Mouse (Mus musculus): ENCODE measurements at regions not wholly inside any gene's neighbourhood (a gene's known extent, or its start where the extent isn't known, plus 50 kb on each side); places are given as distances from the start of the nearest gene placed in this dataset.

- Histone ChIP-seq H3K4me3 (no peak overlapping the region), H3K27ac (no peak overlapping the region)
- DNase-seq: no peak
- no peak for TF ChIP-seq CTCF (IDR thresholded peaks at IDR 0.05)
- intact Hi-C loops (cut with DNase I): no loop called here
Measured at GRCm38 (mm10) chr16:95203026-95203425, 54.3 kb upstream of the Kcnj15 start.

GRCm38 (mm10) chr16:95203790-95204189, 53.6 kb upstream of the Kcnj15 start:
- TF ChIP-seq CTCF (IDR thresholded peaks at IDR 0.05): no peak
- H3K27ac ChIP-seq: no peak overlapping the region
- no peak overlapping the region for H3K4me3 ChIP-seq
- DNase-seq: no peak
- intact Hi-C loops (cut with DNase I): no loop called here

GRCm38 (mm10) chr16:95204507-95204906, 52.9 kb upstream of the Kcnj15 start:
- no peak for DNase-seq

GRCm38 (mm10) chr16:95206445-95206844, 50.9 kb upstream of the Kcnj15 start:
- DNase-seq: no peak
- intact Hi-C loops (cut with DNase I): no loop called here
- H3K27ac ChIP-seq: no peak overlapping the region
- no peak overlapping the region for H3K4me3 ChIP-seq
- TF ChIP-seq CTCF (IDR thresholded peaks at IDR 0.05): no peak

More at GRCm38 (mm10) chr16:95204507-95204906, 52.9 kb upstream of the Kcnj15 start:
- no peak for TF ChIP-seq CTCF (IDR thresholded peaks at IDR 0.05)
- intact Hi-C loops (cut with DNase I): no loop called here
- Histone ChIP-seq H3K27ac (no peak overlapping the region), H3K4me3 (no peak overlapping the region)

- Histone ChIP-seq H3K27ac (no peak overlapping the region), H3K4me3 (no peak overlapping the region)
- intact Hi-C loops (cut with DNase I): no loop called here
- no peak for TF ChIP-seq CTCF (IDR thresholded peaks at IDR 0.05)
- DNase-seq: no peak
Measured at GRCm38 (mm10) chr16:95207547-95207946, 49.8 kb upstream of the Kcnj15 start.

Data from gastrocnemius, adult 2 months (tissue).